Mouse (Mus musculus): Measurements from ENCODE around the gene Chrm2. TPM values are rescaled to one million over a fixed set of nuclear protein-coding genes. Genes with fewer than 3 reads are reported as not detected.

Gene Chrm2
- not detected for total RNA-seq (2022)

DNA sequence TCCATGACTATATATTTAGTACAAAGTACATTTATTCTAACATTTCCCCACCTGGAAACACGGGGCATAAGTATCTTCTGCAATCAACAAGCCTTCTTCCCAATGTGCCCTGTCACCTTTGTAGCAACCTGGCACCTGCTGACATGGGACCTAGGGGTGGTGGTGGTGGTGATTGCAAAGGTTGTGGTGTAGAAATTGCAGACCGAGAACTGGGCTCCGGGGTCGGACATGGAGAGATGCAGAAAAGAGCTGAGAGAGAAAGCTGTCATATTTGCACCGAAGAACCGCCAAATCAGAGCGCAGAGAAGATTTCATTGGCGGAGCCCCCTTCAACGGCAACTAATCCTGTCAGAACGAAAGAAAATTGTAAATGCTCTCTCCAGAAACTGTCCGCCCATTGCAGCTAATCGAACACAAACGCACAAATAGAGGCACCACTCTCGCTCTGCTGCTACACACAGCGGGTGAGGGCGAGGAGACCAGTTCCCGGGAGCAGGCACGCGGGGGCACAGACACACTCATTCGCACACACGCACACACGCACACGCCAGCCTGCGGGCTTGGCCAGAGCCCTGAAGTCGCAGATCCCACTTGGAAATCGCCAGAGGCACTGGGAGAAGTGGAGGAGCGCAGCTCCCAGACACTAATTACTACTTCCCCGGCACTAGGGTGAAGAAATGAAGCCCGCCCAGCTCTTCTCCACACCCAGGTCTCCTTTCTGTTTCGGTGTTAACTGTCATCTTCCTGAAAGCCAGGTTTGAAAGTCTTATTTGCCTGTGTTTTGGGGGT lies at the start of gene Chrm2:
Gene Chrm2, plus strand, starts transcription at position 473 of the 789 bp plus-strand sequence.
- no peak for DNase-seq

GRCm38 (mm10) chr6:36373983-36374382 lies 13.9 kb upstream of the Chrm2 start:
- no peak for DNase-seq

DNA sequence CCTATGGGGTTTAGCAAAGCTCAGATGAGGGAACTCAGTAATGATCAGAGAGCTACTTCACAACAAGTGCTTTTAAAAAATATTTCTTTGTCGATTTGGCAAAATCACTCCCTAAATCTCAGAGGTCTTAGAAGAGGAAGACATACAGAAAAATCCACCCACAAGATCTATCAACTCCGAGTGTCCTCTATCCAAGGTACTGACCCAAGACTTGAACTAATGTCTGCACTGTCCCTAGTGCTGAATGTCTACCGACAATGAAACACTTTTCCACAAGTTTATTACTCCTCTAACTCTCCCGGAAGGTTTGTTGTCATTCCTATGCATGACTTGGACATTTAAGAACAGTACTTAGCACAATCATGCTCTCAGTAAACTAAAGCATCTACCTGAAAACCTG lies 9.9 kb upstream of the Chrm2 start:
- no peak for DNase-seq

DNA sequence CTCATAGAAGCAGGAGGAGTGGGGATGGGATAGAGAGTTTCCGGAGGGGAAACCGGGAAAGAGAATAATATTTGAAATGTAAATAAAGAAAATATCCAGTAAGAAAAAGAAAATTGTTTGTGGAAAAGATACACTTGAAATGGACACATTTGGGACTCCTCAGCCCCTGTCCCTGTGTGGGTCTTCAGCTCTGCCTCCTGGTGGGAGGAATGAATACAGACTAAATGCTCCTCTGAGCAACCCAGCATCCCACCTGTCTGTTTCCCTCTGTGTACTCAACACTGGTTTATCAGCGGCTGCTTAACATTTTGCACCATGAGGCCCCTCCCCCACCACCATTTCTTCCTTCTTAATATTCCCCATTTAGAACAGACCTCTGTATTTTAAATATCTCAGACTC lies 3.8 kb upstream of the Chrm2 start:
- DNase-seq = no peak

DNA sequence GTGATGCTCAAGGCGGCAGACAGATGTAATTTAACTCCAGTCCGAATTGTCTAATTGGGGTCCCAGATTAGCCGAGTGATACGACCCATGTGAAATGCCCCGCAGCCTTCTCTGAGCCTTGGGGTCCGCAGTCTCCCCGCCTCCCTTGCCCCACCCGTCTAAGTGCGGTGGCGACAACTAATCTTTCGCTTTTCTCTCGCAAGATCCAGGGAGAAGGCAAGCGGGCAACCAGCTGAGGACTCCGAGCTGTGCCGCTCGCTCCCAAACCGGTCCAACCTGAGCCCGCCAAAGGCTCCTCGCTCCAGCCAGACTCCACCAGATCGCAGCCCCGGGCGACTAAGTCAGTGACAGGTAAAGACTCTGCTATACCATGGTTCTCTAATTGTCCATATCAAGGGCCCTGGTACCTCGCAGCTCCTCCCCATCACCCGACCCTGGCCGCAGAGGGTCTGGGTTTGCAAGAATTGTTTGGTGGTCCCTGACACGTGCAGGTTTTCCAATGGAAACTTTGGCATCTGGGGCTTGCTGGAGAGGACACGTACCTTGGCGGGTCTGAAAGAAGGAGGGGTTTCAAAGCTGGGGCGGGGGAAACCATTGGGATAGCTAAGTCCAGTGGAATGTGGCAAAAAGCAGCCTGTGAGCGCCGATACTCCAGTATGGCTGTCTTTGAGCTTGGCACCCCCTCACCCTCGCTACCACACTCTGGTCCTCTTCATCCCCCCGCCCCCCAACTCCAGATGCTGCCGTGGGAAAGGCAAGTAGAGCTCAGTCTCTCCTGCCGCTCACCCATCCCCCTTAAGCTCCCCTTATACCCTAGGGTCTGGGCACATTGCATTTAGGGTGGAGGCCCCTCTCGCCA lies 746 bp downstream of the Chrm2 start:
- no peak for DNase-seq

- DNase-seq = no peak
Observed at GRCm38 (mm10) chr6:36389260-36389965, 1.5 kb downstream of the Chrm2 start.

GRCm38 (mm10) chr6:36393705-36394104 lies 5.8 kb downstream of the Chrm2 start:
- DNase-seq = no peak

GRCm38 (mm10) chr6:36405139-36405538 lies 17.3 kb downstream of the Chrm2 start:
- no peak for DNase-seq

DNA sequence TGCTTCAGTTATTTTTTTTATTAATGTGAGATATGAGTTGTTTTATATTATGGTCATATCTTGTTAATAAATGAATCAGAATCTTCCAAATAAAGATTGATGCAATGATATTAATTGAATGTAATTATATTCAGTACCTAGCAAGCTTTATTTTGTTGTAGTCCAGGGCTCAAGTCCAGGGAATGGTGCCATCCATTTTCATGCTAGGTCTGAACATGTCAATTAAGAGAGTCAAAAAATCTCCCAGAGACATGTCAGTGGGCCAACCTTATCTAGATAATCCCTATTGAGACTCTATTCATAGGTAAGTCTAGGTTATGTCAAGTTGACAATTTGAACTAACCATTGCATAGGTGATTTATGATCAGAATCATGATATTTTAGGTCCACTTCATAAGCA lies 21.1 kb downstream of the Chrm2 start:
- no peak for DNase-seq

DNA sequence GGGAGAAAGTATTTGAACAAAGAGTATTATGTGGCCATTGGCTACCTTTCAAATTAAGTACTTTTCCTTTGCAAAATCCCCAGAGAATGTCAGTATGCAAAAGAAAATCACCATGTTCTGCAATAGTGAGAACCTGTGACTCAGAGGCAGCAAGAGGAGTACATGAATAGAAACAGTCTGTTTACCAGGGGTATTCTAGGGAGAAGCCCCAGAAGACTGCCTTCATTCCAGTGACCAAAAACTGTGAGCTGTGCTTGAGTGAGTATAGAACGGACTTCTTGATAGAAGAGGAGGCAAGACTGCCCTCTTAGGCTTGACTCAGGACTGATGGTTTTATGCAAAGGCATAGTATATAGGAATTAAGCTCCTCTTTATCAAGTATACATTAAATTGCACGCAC lies 22.2 kb downstream of the Chrm2 start:
- no peak for DNase-seq

DNA sequence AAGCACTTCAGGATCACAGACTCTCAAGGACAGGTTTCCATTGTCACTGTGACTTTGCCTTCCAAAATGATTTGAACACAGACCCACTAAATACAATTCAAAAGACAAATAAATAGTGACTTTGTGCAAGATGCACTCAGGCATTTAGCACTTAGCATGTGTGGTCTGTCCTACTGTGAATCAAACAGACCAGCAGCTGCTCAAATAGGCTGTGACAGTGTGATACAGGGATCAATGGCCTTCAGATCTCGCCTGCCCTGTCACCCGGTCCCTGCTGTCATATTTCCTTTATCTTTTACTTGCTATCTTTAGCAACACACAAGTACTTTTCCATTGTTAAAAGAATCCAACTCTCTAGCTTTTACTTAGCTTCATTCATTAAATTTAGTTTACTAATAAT lies 31.8 kb downstream of the Chrm2 start:
- no peak for DNase-seq

GRCm38 (mm10) chr6:36437964-36438363 lies 50.1 kb downstream of the Chrm2 start:
- DNase-seq = no peak

DNA sequence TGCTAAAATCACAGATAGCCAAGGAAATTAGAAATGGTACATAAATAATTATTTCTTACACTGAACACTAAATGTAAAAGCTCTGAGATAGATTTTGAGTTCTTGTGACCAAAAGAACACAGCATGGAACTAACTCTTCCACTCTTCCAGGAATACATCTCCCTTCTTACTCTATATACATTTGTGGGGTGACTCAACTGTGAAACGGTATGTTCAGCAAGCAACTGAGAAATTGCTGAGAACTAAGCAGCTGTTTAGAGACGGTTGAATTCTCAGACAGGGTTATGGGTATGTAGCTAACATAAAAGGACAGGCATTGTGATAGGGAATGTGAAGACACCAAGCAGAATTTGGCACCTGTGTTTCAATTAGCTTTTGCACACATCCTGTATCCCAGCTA lies 51.3 kb downstream of the Chrm2 start:
- DNase-seq = no peak

GRCm38 (mm10) chr6:36451480-36451879 lies 63.6 kb downstream of the Chrm2 start:
- no peak for DNase-seq

DNA sequence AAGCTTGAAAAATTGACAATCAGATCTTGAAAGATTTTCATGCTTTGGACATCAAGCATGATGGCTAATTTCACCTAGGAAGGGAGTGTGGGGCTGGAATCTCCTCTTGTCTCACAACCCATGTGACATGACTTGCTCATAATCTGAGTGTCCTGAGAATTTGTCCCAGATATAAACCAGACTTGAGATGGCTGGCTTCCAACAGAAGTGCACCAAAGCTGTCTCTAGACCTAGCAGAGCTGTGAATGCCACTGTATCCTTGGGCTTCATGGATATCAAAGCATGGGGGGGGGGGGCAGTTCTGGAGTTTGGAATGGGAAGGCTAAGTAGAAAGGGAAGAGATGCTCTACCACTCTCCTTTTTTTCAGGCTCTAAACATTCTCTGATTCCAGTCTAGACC lies 67.2 kb downstream of the Chrm2 start:
- no peak for DNase-seq

- no peak for DNase-seq
Observed at GRCm38 (mm10) chr6:36457015-36457414, 69.1 kb downstream of the Chrm2 start.

GRCm38 (mm10) chr6:36464008-36464407 lies 76.1 kb downstream of the Chrm2 start:
- no peak for DNase-seq

DNA sequence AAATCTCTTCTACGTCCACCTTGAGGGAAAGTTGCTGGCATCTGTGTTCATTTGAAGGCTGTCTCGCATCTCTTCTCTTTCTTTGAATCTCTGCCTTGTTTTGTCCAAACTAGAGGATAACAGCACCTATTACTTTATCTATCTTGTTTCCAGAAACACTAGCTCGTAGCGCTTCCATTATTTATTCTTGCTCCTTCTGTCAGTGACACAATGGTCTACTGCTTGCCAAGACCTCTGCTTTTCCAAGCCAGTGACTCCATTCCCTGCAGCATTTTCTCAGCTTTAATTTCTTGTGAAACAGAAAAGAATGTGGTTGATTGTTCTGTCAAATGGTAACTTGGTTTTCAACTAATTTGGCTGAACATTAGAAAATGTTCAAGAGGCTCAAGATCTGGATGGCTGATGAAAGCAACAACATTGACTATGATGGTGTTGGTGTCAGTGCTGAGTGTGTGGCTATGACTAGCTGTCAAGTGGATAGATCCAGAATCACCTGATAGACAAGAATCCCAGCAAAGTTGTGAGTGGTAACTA lies 96.3 kb downstream of the Chrm2 start:
- no peak for DNase-seq

DNA sequence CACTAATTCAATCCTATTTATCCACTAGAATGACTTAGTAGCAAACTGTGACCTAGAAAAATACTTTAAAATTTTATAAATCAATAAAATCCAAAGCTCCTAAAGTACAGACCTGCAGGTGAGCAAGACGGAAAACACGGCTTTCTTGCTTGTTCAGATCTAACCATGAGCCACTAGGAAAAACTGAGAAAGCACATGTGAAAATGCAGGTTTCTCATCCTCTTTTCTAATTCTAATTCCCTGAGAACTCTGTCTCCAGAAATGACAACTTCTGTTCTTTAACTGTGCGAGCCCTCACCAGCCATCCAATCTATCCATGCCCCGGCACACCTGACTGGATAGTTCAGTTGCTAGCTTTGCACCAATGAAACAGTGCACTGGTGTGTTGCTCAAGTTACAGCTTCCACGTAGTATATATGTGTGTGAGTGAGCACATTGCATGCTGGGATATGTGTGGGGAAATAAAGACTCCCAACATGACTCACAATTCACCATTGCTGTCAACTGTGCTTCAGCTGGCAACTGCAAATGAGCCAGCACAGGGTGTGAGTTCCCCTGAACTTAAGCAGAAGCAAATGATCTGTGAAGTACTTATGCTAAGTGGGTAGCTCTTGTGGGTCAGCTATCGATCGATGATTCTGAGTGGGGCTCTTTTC lies 119.3 kb downstream of the Chrm2 start:
- no peak for DNase-seq

DNA sequence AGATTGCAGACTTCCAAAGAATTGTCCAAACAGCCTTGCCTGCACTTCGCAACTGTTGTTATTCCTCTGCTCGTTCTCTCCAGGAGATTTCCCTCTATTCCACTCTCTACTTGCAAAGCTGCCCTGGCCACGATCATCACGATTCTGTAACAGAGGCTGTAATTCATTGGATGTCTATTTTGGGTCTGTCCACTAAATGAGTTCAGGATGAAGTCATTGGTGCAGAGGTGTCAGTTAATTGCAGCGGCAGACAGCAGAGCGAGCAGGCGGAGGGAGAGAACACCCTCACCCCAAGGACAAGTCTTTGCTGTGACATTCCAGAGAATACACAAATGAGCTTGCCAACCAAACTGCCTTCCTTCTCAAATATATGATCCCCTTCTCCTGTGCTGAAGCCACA lies 120.1 kb downstream of the Chrm2 start:
- DNase-seq = no peak

- no peak for DNase-seq
Observed at GRCm38 (mm10) chr6:36508469-36508868, 120.6 kb downstream of the Chrm2 start.

GRCm38 (mm10) chr6:36516508-36516907 lies 128.6 kb downstream of the Chrm2 start:
- no peak for DNase-seq
